Mouse (Mus musculus) embryonic facial prominence, embryonic 13.5 days (tissue): Measurements from ENCODE around the gene Smad3. TPM values are rescaled to one million over a fixed set of nuclear protein-coding genes. Genes with fewer than 3 reads are reported as not detected.

Source experiments
- ATAC-seq: fragments of 200-750 bp; cut with Nextera tagmentation; 2 replicates; pipeline ENCODE4 v1.8.0; 2017; ENCODE audit warnings: low read depth; ENCODE audit not compliant: insufficient number of reproducible peaks, insufficient read depth, low FRiP score, low TSS enrichment
- H3K27ac ChIP-seq: fragments of 300-500 bp; sonication (generic); 2 replicates; pipeline ENCODE4 v1.5.1; 2015; ENCODE audit warnings: moderate library complexity, mild to moderate bottlenecking, inconsistent platforms
- H3K27me3 ChIP-seq: fragments of 300-500 bp; sonication (generic); 2 replicates; pipeline ENCODE4 v1.6.1; 2015; ENCODE audit warnings: mild to moderate bottlenecking, inconsistent platforms
- H3K36me3 ChIP-seq: fragments of 300-500 bp; sonication (generic); 2 replicates; pipeline ENCODE4 v1.6.1; 2015; ENCODE audit warnings: mild to moderate bottlenecking, inconsistent platforms
- H3K4me1 ChIP-seq: fragments of 300-500 bp; sonication (generic); 2 replicates; pipeline ENCODE4 v1.6.1; 2015; ENCODE audit warnings: inconsistent platforms
- H3K4me2 ChIP-seq: fragments of 300-500 bp; sonication (generic); 2 replicates; pipeline ENCODE4 v1.6.1; 2015; ENCODE audit warnings: moderate library complexity, mild to moderate bottlenecking, inconsistent platforms
- H3K4me3 ChIP-seq: fragments of 300-500 bp; sonication (generic); 2 replicates; pipeline ENCODE4 v1.5.1; 2015; ENCODE audit warnings: mild to moderate bottlenecking, inconsistent platforms
- H3K9ac ChIP-seq: fragments of 300-500 bp; sonication (generic); 2 replicates; pipeline ENCODE4 v1.6.1; 2015; ENCODE audit warnings: mild to moderate bottlenecking, inconsistent platforms
- H3K9me3 ChIP-seq: fragments of 300-500 bp; sonication (generic); 2 replicates; pipeline ENCODE4 v1.6.1; 2016; ENCODE audit warnings: inconsistent platforms
- WGBS: fragments of 180-500 bp; shearing (Covaris S2); methylation state at CpG from one replicate; pipeline ENCODE4 v1.1.7; 2015; ENCODE audit warnings: mixed read lengths; 5-methylcytosine and 5-hydroxymethylcytosine counted together
- polyA plus RNA-seq: library from polyadenylated mRNA; unstranded; fragments of >200 nt; fragmentation: Nextera tagmentation; extraction: Ambion mirVana; gene quantifications from 2 replicates; pipeline ENCODE4 v1.2.1, GENCODE M21; 2015

Gene Smad3
- polyA plus RNA-seq, 1 experiment from 2014 or later = 29.8 TPM

- Histone ChIP-seq H3K9me3 (no peaks in the 10 kb centered on the region), H3K27ac (peak overlapping the region; percentile 14; the same call in 1 of the 2 replicates), H3K27me3 (no peaks in the 10 kb centered on the region), H3K4me2 (no peak overlapping the region), H3K36me3 (peaks cover 49% of the 10 kb centered on the region), H3K4me1 (peaks cover 99% of the 10 kb centered on the region), H3K9ac (no peak overlapping the region), H3K4me3 (no peak overlapping the region)
- no peak for ATAC-seq
- WGBS = 19% methylated on average over 1 of the region's 1 CpGs
Observed at GRCm38 (mm10) chr9:63655092-63655491, 102.7 kb downstream of the Smad3 start.

DNA sequence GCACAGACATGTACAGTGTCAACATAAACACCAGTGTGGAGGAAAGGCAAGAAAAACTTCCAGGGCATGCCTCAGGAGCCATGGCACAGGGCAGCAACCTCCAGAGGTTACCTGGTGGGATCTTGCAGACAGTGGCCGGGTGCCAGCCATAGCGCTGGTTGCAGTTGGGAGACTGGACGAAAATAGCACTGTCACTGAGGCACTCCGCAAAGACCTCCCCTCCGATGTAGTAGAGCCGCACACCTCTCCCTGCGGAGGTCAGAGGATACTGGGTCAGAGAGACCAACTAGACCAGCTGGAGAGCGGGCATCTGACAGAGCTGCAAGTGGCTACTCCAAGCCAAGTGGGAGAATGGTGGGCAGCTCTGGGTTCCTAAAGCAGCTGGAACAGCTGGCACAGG, 103.2 kb downstream of the Smad3 start:
- Histone ChIP-seq H3K4me1 (peaks cover 97% of the 10 kb centered on the region), H3K4me2 (no peak overlapping the region), H3K9me3 (no peaks in the 10 kb centered on the region), H3K36me3 (peaks cover 49% of the 10 kb centered on the region), H3K27me3 (no peaks in the 10 kb centered on the region), H3K9ac (no peak overlapping the region), H3K4me3 (no peak overlapping the region), H3K27ac (peak overlapping the region; percentile 14; the same call in 1 of the 2 replicates)
- no peak for ATAC-seq
- WGBS = 93% methylated on average over 8 of the region's 8 CpGs

DNA sequence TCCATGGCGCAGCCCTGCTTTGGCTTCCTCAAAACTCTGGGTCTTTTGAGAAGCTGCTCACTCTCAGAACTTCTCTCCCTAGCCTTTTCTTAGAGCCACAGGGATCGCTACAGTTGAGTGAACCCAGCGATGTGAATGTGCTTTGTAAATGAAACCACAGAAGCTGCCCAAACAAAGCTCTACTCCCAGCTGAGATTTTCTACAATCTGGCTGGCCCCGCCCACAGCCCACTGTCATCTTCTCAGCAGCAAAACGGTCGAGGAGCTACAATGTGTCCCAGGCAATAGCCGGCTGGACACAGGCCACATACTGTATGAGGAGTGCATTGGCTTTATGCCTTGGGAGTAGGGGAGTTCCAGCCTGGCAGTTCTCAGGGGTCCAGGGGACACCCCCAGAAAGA, 104.1 kb downstream of the Smad3 start:
- Histone ChIP-seq H3K4me1 (peaks cover 90% of the 10 kb centered on the region), H3K9me3 (no peaks in the 10 kb centered on the region), H3K36me3 (peaks cover 58% of the 10 kb centered on the region), H3K4me3 (no peak overlapping the region), H3K27ac (0 out of 2 replicates have a peak overlapping the region, but pooled peaks have one; percentile 24), H3K4me2 (no peak overlapping the region), H3K27me3 (no peaks in the 10 kb centered on the region), H3K9ac (no peak overlapping the region)
- no peak for ATAC-seq
- 37% methylated on average over 7 of the region's 7 CpGs for WGBS

- peaks cover 67% of the 10 kb centered on the region for H3K36me3 ChIP-seq
- H3K4me1 ChIP-seq = peaks cover 89% of the 10 kb centered on the region
- peak overlapping the region; percentile 24 for H3K4me2 ChIP-seq
- no peaks in the 10 kb centered on the region for H3K9me3 ChIP-seq
- ATAC-seq = no peak
- no peaks in the 10 kb centered on the region for H3K27me3 ChIP-seq
- WGBS = 22% methylated on average over 11 of the region's 11 CpGs
- H3K27ac ChIP-seq = peak overlapping the region; percentile 93
- H3K9ac ChIP-seq = peak overlapping the region; percentile 51
- no peak overlapping the region for H3K4me3 ChIP-seq
Observed at GRCm38 (mm10) chr9:63651594-63651993, 106.2 kb downstream of the Smad3 start.

- peak; percentile 26; the same call in 1 of the 2 replicates for ATAC-seq
- Histone ChIP-seq H3K36me3 (peaks cover 73% of the 10 kb centered on the region), H3K4me3 (no peak overlapping the region), H3K9ac (peak overlapping the region; percentile 51), H3K4me2 (peak overlapping the region; percentile 11; the same call in 1 of the 2 replicates), H3K27me3 (no peaks in the 10 kb centered on the region), H3K9me3 (no peaks in the 10 kb centered on the region), H3K4me1 (peaks cover 83% of the 10 kb centered on the region), H3K27ac (peak overlapping the region; percentile 93)
- WGBS = 63% methylated on average over 14 of the region's 14 CpGs
Observed at GRCm38 (mm10) chr9:63650905-63651304, 106.9 kb downstream of the Smad3 start.

- WGBS = 84% methylated on average over 8 of the region's 8 CpGs
- no peak for ATAC-seq
- Histone ChIP-seq H3K27me3 (no peaks in the 10 kb centered on the region), H3K4me2 (no peak overlapping the region), H3K4me3 (no peak overlapping the region), H3K27ac (peak overlapping the region; percentile 93), H3K9me3 (no peaks in the 10 kb centered on the region), H3K9ac (no peak overlapping the region), H3K4me1 (peaks cover 73% of the 10 kb centered on the region), H3K36me3 (peaks cover 73% of the 10 kb centered on the region)
Observed at GRCm38 (mm10) chr9:63649841-63650545, 107.8 kb downstream of the Smad3 start.

- H3K36me3 ChIP-seq = peaks cover 73% of the 10 kb centered on the region
- no peak overlapping the region for H3K4me2 ChIP-seq
- peak overlapping the region; percentile 2 for H3K27ac ChIP-seq
- no peak overlapping the region for H3K4me3 ChIP-seq
- no peak overlapping the region for H3K9ac ChIP-seq
- peaks cover 59% of the 10 kb centered on the region for H3K4me1 ChIP-seq
- 86% methylated on average over 9 of the region's 9 CpGs for WGBS
- no peaks in the 10 kb centered on the region for H3K9me3 ChIP-seq
- H3K27me3 ChIP-seq = no peaks in the 10 kb centered on the region
- ATAC-seq = no peak
Observed at GRCm38 (mm10) chr9:63648520-63648918, 109.3 kb downstream of the Smad3 start.

GRCm38 (mm10) chr9:63647581-63648519, 109.9 kb downstream of the Smad3 start:
- H3K27ac ChIP-seq = peak overlapping the region; percentile 65

GRCm38 (mm10) chr9:63645084-63645483, 112.7 kb downstream of the Smad3 start:
- Histone ChIP-seq H3K9me3 (no peaks in the 10 kb centered on the region), H3K4me3 (no peak overlapping the region), H3K27me3 (no peaks in the 10 kb centered on the region), H3K27ac (no peak overlapping the region), H3K4me1 (peaks cover 24% of the 10 kb centered on the region), H3K36me3 (peaks cover 71% of the 10 kb centered on the region), H3K4me2 (no peak overlapping the region), H3K9ac (no peak overlapping the region)
- 87% methylated on average over 8 of the region's 8 CpGs for WGBS
- no peak for ATAC-seq

More at GRCm38 (mm10) chr9:63647581-63648519, 109.9 kb downstream of the Smad3 start:
- Histone ChIP-seq H3K4me3 (no peak overlapping the region), H3K4me1 (peaks cover 52% of the 10 kb centered on the region), H3K9me3 (no peaks in the 10 kb centered on the region), H3K27me3 (no peaks in the 10 kb centered on the region), H3K4me2 (no peak overlapping the region), H3K9ac (no peak overlapping the region), H3K36me3 (peaks cover 73% of the 10 kb centered on the region)
- 73% methylated on average over 9 of the region's 9 CpGs for WGBS
- ATAC-seq = no peak

GRCm38 (mm10) chr9:63644011-63644410, 113.8 kb downstream of the Smad3 start:
- Histone ChIP-seq H3K27ac (no peak overlapping the region), H3K9me3 (no peaks in the 10 kb centered on the region), H3K9ac (no peak overlapping the region), H3K4me1 (peaks cover 22% of the 10 kb centered on the region), H3K27me3 (no peaks in the 10 kb centered on the region), H3K4me2 (no peak overlapping the region), H3K4me3 (no peak overlapping the region), H3K36me3 (peaks cover 67% of the 10 kb centered on the region)
- 90% methylated on average over 6 of the region's 6 CpGs for WGBS
- ATAC-seq = no peak

- ATAC-seq = no peak
Observed at GRCm38 (mm10) chr9:63641983-63642646, 115.7 kb downstream of the Smad3 start.

More at GRCm38 (mm10) chr9:63641983-63642646, 115.7 kb downstream of the Smad3 start:
- Histone ChIP-seq H3K9me3 (no peaks in the 10 kb centered on the region), H3K27me3 (no peaks in the 10 kb centered on the region), H3K9ac (no peak overlapping the region), H3K4me2 (no peak overlapping the region), H3K4me3 (no peak overlapping the region), H3K4me1 (peaks cover 4% of the 10 kb centered on the region), H3K27ac (no peak overlapping the region), H3K36me3 (peaks cover 65% of the 10 kb centered on the region)
- 91% methylated on average over 4 of the region's 4 CpGs for WGBS
